Mouse (Mus musculus) CH12.LX (cell line): Measurements from ENCODE around the gene Hipk1. TPM values are rescaled to one million over a fixed set of nuclear protein-coding genes. Genes with fewer than 3 reads are reported as not detected.

Source experiments
- DNase-seq: peaks from one replicate; pipeline ENCODE4 v3.0.0-alpha.2; 2013; ENCODE audit errors: extremely low read depth
- H3K27ac ChIP-seq: 2 replicates; pipeline ENCODE4 v1.5.1; 2012; ENCODE audit warnings: low read depth, mild to moderate bottlenecking, control low read depth, moderate library complexity; ENCODE audit not compliant: insufficient read depth
- H3K27me3 ChIP-seq: replicated peaks from 2 replicates; pipeline ENCODE3; 2012; ENCODE audit warnings: inconsistent platforms
- H3K36me3 ChIP-seq, 2 experiments: replicated peaks in 1 of 2; 2 replicates each; pipeline versions ENCODE3 to v1.6.1; 2012; ENCODE audit warnings: inconsistent platforms in 1 of 2, low read length in 1 of 2, mild to moderate bottlenecking in 1 of 2, mixed read lengths in 1 of 2, moderate library complexity in 1 of 2; ENCODE audit not compliant: control insufficient read depth in 1 of 2, insufficient read depth in 1 of 2
- H3K4me1 ChIP-seq, 2 experiments: 2 replicates each; pipeline ENCODE4 v1.6.1; 2012; ENCODE audit warnings: inconsistent platforms in 1 of 2, moderate library complexity in 1 of 2; ENCODE audit not compliant: insufficient read depth in 2 of 2, control insufficient read depth in 1 of 2
- H3K4me2 ChIP-seq: 2 replicates; pipeline ENCODE4 v1.6.1; 2012; ENCODE audit warnings: low read depth, mild to moderate bottlenecking, control low read depth; ENCODE audit not compliant: poor library complexity, insufficient read depth, severe bottlenecking
- H3K4me3 ChIP-seq, 3 experiments: fragments of 150-350 bp in 1 of 3; sonication (generic) in 1 of 3; replicated peaks in 1 of 3; 2 replicates each; pipeline versions ENCODE3 to v1.5.1; 2011 to 2012; ENCODE audit warnings: low read depth in 2 of 3, low read length in 2 of 3, mild to moderate bottlenecking in 2 of 3, moderate library complexity in 2 of 3, control low read depth in 1 of 3, improper control_type of control experiment in 1 of 3, inconsistent platforms in 1 of 3, mixed read lengths in 1 of 3; ENCODE audit not compliant: poor library complexity in 1 of 3
- H3K79me2 ChIP-seq: replicated peaks from 2 replicates; pipeline ENCODE4 v1.6.1; 2012; ENCODE audit warnings: mild to moderate bottlenecking, moderate library complexity; ENCODE audit not compliant: control insufficient read depth, poor library complexity, insufficient read depth, severe bottlenecking; ENCODE audit errors: extremely low read depth
- H3K9ac ChIP-seq: 2 replicates; pipeline ENCODE4 v1.6.1; 2012; ENCODE audit warnings: low read depth, mild to moderate bottlenecking, control low read depth, moderate library complexity; ENCODE audit not compliant: insufficient read depth
- H3K9me3 ChIP-seq: replicated peaks from 2 replicates; pipeline ENCODE3; 2012; ENCODE audit warnings: low read length, inconsistent platforms, mixed read lengths
- CHD2 ChIP-seq: IDR thresholded peaks from 2 replicates; pipeline ENCODE4 v1.6.1; 2011; ENCODE audit warnings: low read length, improper control_type of control experiment
- CTCF ChIP-seq, 2 experiments: IDR thresholded peaks in 1 of 2; conservative IDR thresholded peaks in 1 of 2; 2 replicates each; pipeline ENCODE4 v1.5.1; 2011 to 2012; ENCODE audit warnings: low read depth in 2 of 2, low read length in 2 of 2, improper control_type of control experiment in 1 of 2, inconsistent platforms in 1 of 2, mild to moderate bottlenecking in 1 of 2, moderate library complexity in 1 of 2
- E2F4 ChIP-seq: IDR thresholded peaks from 2 replicates; pipeline ENCODE4 v1.6.1; 2011; ENCODE audit warnings: low read depth, low read length, improper control_type of control experiment; ENCODE audit not compliant: insufficient replicate concordance
- IRF4 ChIP-seq: IDR thresholded peaks from 2 replicates; pipeline ENCODE4 v1.6.1; 2014; ENCODE audit warnings: low read depth, mild to moderate bottlenecking, inconsistent platforms, low read length, improper control_type of control experiment
- KAT2A ChIP-seq: IDR thresholded peaks from 2 replicates; pipeline ENCODE4 v1.6.1; 2012; ENCODE audit warnings: low read length, improper control_type of control experiment, inconsistent platforms; ENCODE audit not compliant: insufficient replicate concordance
- MEF2A ChIP-seq: IDR thresholded peaks from 2 replicates; pipeline ENCODE4 v1.6.1; 2014; ENCODE audit warnings: low read depth, mild to moderate bottlenecking, inconsistent platforms, low read length, improper control_type of control experiment, borderline replicate concordance
- MXI1 ChIP-seq: IDR thresholded peaks from 2 replicates; pipeline ENCODE4 v1.6.1; 2011; ENCODE audit warnings: mild to moderate bottlenecking, low read depth, low read length, improper control_type of control experiment
- NELFE ChIP-seq: IDR thresholded peaks from 2 replicates; pipeline ENCODE4 v1.6.1; 2011; ENCODE audit warnings: low read depth, low read length, improper control_type of control experiment
- PAX5 ChIP-seq: IDR thresholded peaks from 2 replicates; pipeline ENCODE4 v1.6.1; 2012; ENCODE audit warnings: low read length, inconsistent platforms, mixed read lengths
- POLR2AphosphoS2 ChIP-seq: IDR thresholded peaks from 2 replicates; pipeline ENCODE4 v1.6.1; 2011; ENCODE audit warnings: low read depth, low read length, improper control_type of control experiment
- RCOR1 ChIP-seq: conservative IDR thresholded peaks from 2 replicates; pipeline ENCODE4 v1.6.1; 2012; ENCODE audit warnings: low read depth, mild to moderate bottlenecking, inconsistent platforms, low read length, improper control_type of control experiment
- SMC3 ChIP-seq: IDR thresholded peaks from 2 replicates; pipeline ENCODE4 v1.6.1; 2011; ENCODE audit warnings: low read depth, low read length, improper control_type of control experiment
- TBP ChIP-seq: conservative IDR thresholded peaks from 2 replicates; pipeline ENCODE4 v1.6.1; 2011; ENCODE audit warnings: low read depth, low read length, improper control_type of control experiment
- TCF12 ChIP-seq: IDR thresholded peaks from 2 replicates; pipeline ENCODE4 v1.6.1; 2014; ENCODE audit warnings: low read depth, mild to moderate bottlenecking, inconsistent platforms, low read length, improper control_type of control experiment
- USF1 ChIP-seq: IDR thresholded peaks from 2 replicates; pipeline ENCODE4 v1.6.1; 2014; ENCODE audit warnings: low read depth, mild to moderate bottlenecking, inconsistent platforms, low read length, improper control_type of control experiment
- USF2 ChIP-seq: conservative IDR thresholded peaks from 2 replicates; pipeline ENCODE4 v1.6.1; 2011; ENCODE audit warnings: low read depth, low read length, improper control_type of control experiment
- ZC3H11A ChIP-seq: IDR thresholded peaks from 2 replicates; pipeline ENCODE4 v1.6.1; 2012; ENCODE audit warnings: low read depth, mild to moderate bottlenecking, inconsistent platforms, low read length, improper control_type of control experiment
- ZNF384 ChIP-seq: IDR thresholded peaks from 2 replicates; pipeline ENCODE4 v1.6.1; 2012; ENCODE audit warnings: low read depth, low read length, improper control_type of control experiment, inconsistent platforms
- dilution Hi-C: fragments of 300-500 bp; cut with MboI; formaldehyde crosslinking; loops from 2 replicates; pipeline ENCODE4 v1.14.3; 2020; ENCODE audit warnings: low sequenced_read_pairs; ENCODE audit not compliant: extremely low pct_unique_long_range_greater_than_20kb, extremely low pct_ligation_motif_present
- in situ Hi-C: fragments of 300-500 bp; cut with MboI; formaldehyde crosslinking; loops from 3 replicates; pipeline ENCODE4 v1.14.3; 2019; ENCODE audit warnings: low sequenced_read_pairs, low pct_ligation_motif_present, low pct_unique_long_range_greater_than_20kb, mixed read lengths
- polyA plus RNA-seq: library from polyadenylated mRNA; unstranded; fragments of >175 nt; gene quantifications from 2 replicates; pipeline ENCODE4 v1.2.1, GENCODE M21; 2012; ENCODE audit warnings: low read depth; ENCODE audit not compliant: insufficient read length
- total RNA-seq, 2 experiments: library from RNA; depleted of rRNA; stranded (reverse); fragments of 300-350 nt in 1 of 2; fragments of >200 nt in 1 of 2; gene quantifications; 2 replicates each; pipeline ENCODE4 v1.2.3; 2012 to 2014

Hipk1 gene
- total and polyA plus RNA-seq, 3 experiments = 26.2 to 35.9 (median 32.7) TPM

GRCm38 (mm10) chr3:103801631-103802531, 10.5 kb upstream of the Hipk1 start (continued):
- peak; percentile 67; the same call in 1 of the 2 replicates for TF ChIP-seq MEF2A
- TF ChIP-seq POLR2AphosphoS2 = peak; percentile 75
- TF ChIP-seq USF1 = no peak
- TF ChIP-seq IRF4 = peak; percentile 81
- TF ChIP-seq USF2 = no peak
- TF ChIP-seq E2F4 = 0 out of 2 replicates have a peak, but pooled peaks have one; percentile 38
- TF ChIP-seq KAT2A = no peak
- TF ChIP-seq CTCF (conservative IDR thresholded peaks at IDR 0.05 in 1 of 2, IDR thresholded peaks at IDR 0.05 in 1 of 2; ENCODE audit: low read depth in 2 of 2, low read length in 2 of 2) = no peak
- TF ChIP-seq CHD2 = peak; percentile 44
- no peak for TF ChIP-seq PAX5
- TF ChIP-seq TCF12 = peak; percentile 46; the same call in 1 of the 2 replicates
- TF ChIP-seq SMC3 = 0 out of 2 replicates have a peak, but pooled peaks have one; percentile 2
- 0 out of 2 replicates have a peak, but pooled peaks have one; percentile 23 for TF ChIP-seq TBP
- 0 out of 2 replicates have a peak, but pooled peaks have one; percentile 18 for TF ChIP-seq NELFE
- no peak for TF ChIP-seq MXI1
- no peak for TF ChIP-seq ZNF384
- TF ChIP-seq ZC3H11A = no peak

GRCm38 (mm10) chr3:103799507-103799906, 8.1 kb upstream of the Hipk1 start:
- peaks cover 16 to 48% of the 10 kb centered on the region in 2 experiments; a peak in 3 of 4 replicates for H3K4me1 ChIP-seq
- dilution Hi-C loops (no loop called here), in situ Hi-C loops (no loop called here)
- H3K4me3 ChIP-seq = no peak overlapping the region
- no peak overlapping the region for H3K27ac ChIP-seq
- peaks cover 5% of the 10 kb centered on the region; the same call in 1 of the 2 replicates for H3K79me2 ChIP-seq
- no peaks in the 10 kb centered on the region for H3K9me3 ChIP-seq
- no peak for DNase-seq
- no peak overlapping the region for H3K9ac ChIP-seq
- TF ChIP-seq RCOR1 = no peak
- peaks cover 5% of the 10 kb centered on the region for H3K27me3 ChIP-seq
- no peak overlapping the region for H3K4me2 ChIP-seq
- H3K36me3 ChIP-seq = peaks cover 14 to 18% of the 10 kb centered on the region in 2 experiments

- Histone ChIP-seq H3K4me1 (peaks cover 9 to 39% of the 10 kb centered on the region in 2 experiments; a peak in 3 of 4 replicates), H3K27ac (no peak overlapping the region)
- dilution Hi-C loops = no loop called here
These were observed 5.0 kb upstream of the Hipk1 start for GRCm38 (mm10) chr3:103796389-103796788.

More at GRCm38 (mm10) chr3:103796389-103796788, 5.0 kb upstream of the Hipk1 start:
- Histone ChIP-seq H3K4me3 (no peak overlapping the region), H3K79me2 (no peaks in the 10 kb centered on the region; the same call in 1 of the 2 replicates), H3K9ac (no peak overlapping the region), H3K27me3 (peaks cover 5% of the 10 kb centered on the region), H3K4me2 (no peak overlapping the region), H3K36me3 (no peaks in the 10 kb centered on the region), H3K9me3 (no peaks in the 10 kb centered on the region)
- DNase-seq = no peak
- in situ Hi-C loops = no loop called here
- TF ChIP-seq CTCF (conservative IDR thresholded peaks at IDR 0.05 in 1 of 2, IDR thresholded peaks at IDR 0.05 in 1 of 2; ENCODE audit: low read depth in 2 of 2, low read length in 2 of 2) (no peak), POLR2AphosphoS2 (no peak), TBP (no peak), SMC3 (no peak), NELFE (no peak)
